Mouse (Mus musculus) forebrain, embryonic 16.5 days (tissue): ENCODE data around the gene Ulk4. TPM values are rescaled to one million over a fixed set of nuclear protein-coding genes. Genes with fewer than 3 reads are reported as not detected.
A peak's percentile ranks its signal among the peaks of the same experiment; 100 is the strongest.

Source experiments
- ATAC-seq: fragments of 200-750 bp; cut with Nextera tagmentation; 2 replicates; pipeline ENCODE4 v1.8.0; 2017; ENCODE audit warnings: mild to moderate bottlenecking, moderate library complexity
- H3K27ac ChIP-seq: fragments of 300-500 bp; sonication (generic); 2 replicates; pipeline ENCODE4 v1.5.1; 2014; ENCODE audit warnings: low read length, control low read depth
- H3K27me3 ChIP-seq: fragments of 300-500 bp; sonication (generic); replicated peaks from 2 replicates; pipeline ENCODE4 v1.6.1; 2014; ENCODE audit warnings: low read length; ENCODE audit not compliant: control insufficient read depth, insufficient read depth
- H3K36me3 ChIP-seq: fragments of 300-500 bp; sonication (generic); 2 replicates; pipeline ENCODE4 v1.6.1; 2014; ENCODE audit not compliant: control insufficient read depth, insufficient read depth
- H3K4me1 ChIP-seq: fragments of 300-500 bp; sonication (generic); replicated peaks from 2 replicates; pipeline ENCODE4 v1.6.1; 2014; ENCODE audit warnings: low read length; ENCODE audit not compliant: control insufficient read depth, insufficient read depth
- H3K4me2 ChIP-seq: fragments of 300-500 bp; sonication (generic); 2 replicates; pipeline ENCODE4 v1.6.1; 2014; ENCODE audit warnings: mild to moderate bottlenecking, low read length, control low read depth
- H3K4me3 ChIP-seq: fragments of 300-500 bp; sonication (generic); replicated peaks from 2 replicates; pipeline ENCODE4 v1.5.1; 2014; ENCODE audit warnings: mild to moderate bottlenecking, low read length, control low read depth
- H3K9ac ChIP-seq: fragments of 300-500 bp; sonication (generic); replicated peaks from 2 replicates; pipeline ENCODE4 v1.6.1; 2014; ENCODE audit warnings: low read depth, low read length, control low read depth
- H3K9me3 ChIP-seq: fragments of 300-500 bp; sonication (generic); 2 replicates; pipeline ENCODE4 v1.6.1; 2016; ENCODE audit warnings: low read length; ENCODE audit not compliant: control insufficient read depth
- WGBS: fragments of 180-500 bp; shearing (Covaris S2); extraction: QIAGEN DNeasy Blood & Tissue Kit; methylation state at CpG from one replicate; pipeline ENCODE4 v1.1.7; 2014; 5-methylcytosine and 5-hydroxymethylcytosine counted together
- polyA plus RNA-seq: library from polyadenylated mRNA; unstranded; fragments of >200 nt; fragmentation: Nextera tagmentation; extraction: Ambion mirVana; gene quantifications from 2 replicates; pipeline ENCODE4 v1.2.1, GENCODE M21; 2015

Ulk4 gene
- polyA plus RNA-seq, 1 experiment from 2014 or later, result 115 TPM

- Histone ChIP-seq H3K36me3 (peaks cover 68% of the 10 kb centered on the region), H3K27ac (no peak overlapping the region), H3K9me3 (no peaks in the 10 kb centered on the region), H3K27me3 (no peaks in the 10 kb centered on the region), H3K4me2 (no peak overlapping the region), H3K4me3 (no peak overlapping the region), H3K4me1 (peaks cover 2% of the 10 kb centered on the region; the same call in 1 of the 2 replicates), H3K9ac (no peak overlapping the region)
- peak; percentile 22; the same call in 1 of the 2 replicates for ATAC-seq
- 52% methylated on average over 6 of the region's 6 CpGs for WGBS
Observed at GRCm38 (mm10) chr9:120958560-120958959, 318.4 kb downstream of the Ulk4 start.

- Histone ChIP-seq H3K4me3 (no peak overlapping the region), H3K9me3 (no peaks in the 10 kb centered on the region), H3K4me2 (no peak overlapping the region), H3K4me1 (peaks cover 2% of the 10 kb centered on the region; the same call in 1 of the 2 replicates), H3K9ac (no peak overlapping the region), H3K36me3 (peaks cover 73% of the 10 kb centered on the region), H3K27ac (no peak overlapping the region), H3K27me3 (no peaks in the 10 kb centered on the region)
- WGBS, result 84% methylated on average over 5 of the region's 5 CpGs
- no peak for ATAC-seq
Observed at GRCm38 (mm10) chr9:120958051-120958450, 318.9 kb downstream of the Ulk4 start.

DNA sequence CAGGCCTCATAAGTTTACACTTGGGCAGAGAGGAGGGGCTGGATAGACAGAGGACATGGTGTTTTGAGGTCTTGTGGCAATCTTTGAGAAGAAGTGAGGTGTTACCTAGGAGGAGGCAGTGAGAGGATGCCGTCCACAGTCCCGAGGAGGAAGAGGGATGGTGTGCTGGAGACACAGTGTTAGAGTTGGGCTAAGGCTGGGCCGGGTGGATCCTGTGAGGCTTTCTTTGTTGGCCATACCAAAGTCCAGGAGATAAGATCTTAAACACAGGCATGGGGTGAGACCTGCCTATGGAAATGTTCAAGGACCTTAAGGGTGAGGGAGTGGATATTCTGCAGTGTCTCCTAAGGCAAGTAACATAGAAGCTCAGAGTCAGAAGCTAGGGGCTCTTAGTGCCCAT is 325.1 kb downstream of the Ulk4 start:
- H3K27ac ChIP-seq, result no peak overlapping the region
- ATAC-seq, result no peak
- H3K9me3 ChIP-seq, result no peaks in the 10 kb centered on the region
- WGBS, result 88% methylated on average over 3 of the region's 3 CpGs
- peaks cover 56% of the 10 kb centered on the region for H3K36me3 ChIP-seq
- no peak overlapping the region for H3K4me3 ChIP-seq
- H3K9ac ChIP-seq, result no peak overlapping the region
- H3K4me2 ChIP-seq, result no peak overlapping the region
- peaks cover 6% of the 10 kb centered on the region for H3K4me1 ChIP-seq
- H3K27me3 ChIP-seq, result no peaks in the 10 kb centered on the region

- ATAC-seq, result no peak
- H3K4me1 ChIP-seq, result peaks cover 13% of the 10 kb centered on the region
- WGBS, result 93% methylated on average over 12 of the region's 12 CpGs
Observed at GRCm38 (mm10) chr9:120950761-120951160, 326.2 kb downstream of the Ulk4 start.

DNA sequence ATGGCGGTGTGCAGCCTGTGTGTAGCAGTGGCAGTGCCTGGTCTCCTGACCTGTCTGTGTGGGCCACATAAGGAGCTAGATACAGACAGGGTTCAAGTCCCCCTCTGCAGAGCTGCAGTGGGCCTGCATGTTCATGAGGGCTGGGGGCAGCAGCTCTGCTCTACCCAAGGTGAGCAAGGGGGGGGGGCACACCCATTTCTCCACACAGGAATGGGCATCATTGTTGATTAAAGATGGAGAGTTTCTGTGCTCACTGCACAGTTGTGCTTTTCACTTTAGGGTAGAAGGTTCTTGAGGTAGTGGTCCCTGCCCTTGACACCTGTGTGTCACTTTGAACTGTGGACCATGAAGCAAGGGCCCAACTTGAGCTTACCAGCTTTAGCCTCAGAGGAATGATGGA is 328.2 kb downstream of the Ulk4 start:
- no peak for ATAC-seq
- no peak overlapping the region for H3K4me3 ChIP-seq
- peaks cover 30% of the 10 kb centered on the region for H3K36me3 ChIP-seq
- H3K4me1 ChIP-seq, result peaks cover 20% of the 10 kb centered on the region
- H3K9me3 ChIP-seq, result no peaks in the 10 kb centered on the region
- H3K27me3 ChIP-seq, result no peaks in the 10 kb centered on the region
- no peak overlapping the region for H3K9ac ChIP-seq
- no peak overlapping the region for H3K4me2 ChIP-seq
- 100% methylated on average over 1 of the region's 1 CpGs for WGBS
- no peak overlapping the region for H3K27ac ChIP-seq

More at GRCm38 (mm10) chr9:120950761-120951160, 326.2 kb downstream of the Ulk4 start:
- Histone ChIP-seq H3K27me3 (no peaks in the 10 kb centered on the region), H3K4me2 (no peak overlapping the region), H3K4me3 (no peak overlapping the region), H3K27ac (no peak overlapping the region), H3K9ac (no peak overlapping the region), H3K36me3 (peaks cover 49% of the 10 kb centered on the region), H3K9me3 (no peaks in the 10 kb centered on the region)

DNA sequence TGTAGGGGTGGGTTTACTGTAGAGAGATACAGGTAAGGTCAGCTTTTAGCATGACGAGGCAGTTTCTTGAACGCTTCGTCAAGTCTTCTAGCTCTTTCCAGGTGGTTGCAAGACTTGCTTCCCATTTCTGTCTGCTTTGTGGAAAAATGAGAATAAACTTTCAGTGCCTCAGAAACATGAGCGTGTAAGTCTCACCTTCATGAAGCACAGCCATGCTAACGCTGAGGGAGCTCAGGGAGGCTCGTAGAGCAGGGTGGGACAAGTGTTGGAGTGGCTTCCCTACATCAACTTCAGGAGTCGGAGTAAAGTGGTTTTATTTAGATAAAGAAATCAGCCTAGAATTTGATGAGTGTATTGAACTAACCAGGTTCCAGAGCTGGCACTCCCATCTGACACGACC is 330.9 kb downstream of the Ulk4 start:
- Histone ChIP-seq H3K36me3 (peaks cover 4% of the 10 kb centered on the region), H3K9ac (no peak overlapping the region), H3K4me3 (no peak overlapping the region), H3K27ac (no peak overlapping the region), H3K4me1 (peaks cover 35% of the 10 kb centered on the region), H3K4me2 (no peak overlapping the region), H3K9me3 (no peaks in the 10 kb centered on the region), H3K27me3 (no peaks in the 10 kb centered on the region)
- no peak for ATAC-seq
- 80% methylated on average over 8 of the region's 8 CpGs for WGBS

- H3K9ac ChIP-seq, result no peak overlapping the region
- H3K4me2 ChIP-seq, result no peak overlapping the region
- no peaks in the 10 kb centered on the region for H3K27me3 ChIP-seq
- H3K4me1 ChIP-seq, result peaks cover 39% of the 10 kb centered on the region
- H3K4me3 ChIP-seq, result no peak overlapping the region
- H3K36me3 ChIP-seq, result no peaks in the 10 kb centered on the region
- WGBS, result 78% methylated on average over 3 of the region's 3 CpGs
- no peak overlapping the region for H3K27ac ChIP-seq
- ATAC-seq, result no peak
- no peaks in the 10 kb centered on the region for H3K9me3 ChIP-seq
Observed at GRCm38 (mm10) chr9:120944211-120944610, 332.8 kb downstream of the Ulk4 start.

GRCm38 (mm10) chr9:120943757-120944156 is 333.2 kb downstream of the Ulk4 start:
- Histone ChIP-seq H3K27me3 (no peaks in the 10 kb centered on the region), H3K36me3 (no peaks in the 10 kb centered on the region), H3K4me2 (no peak overlapping the region), H3K4me1 (peaks cover 44% of the 10 kb centered on the region), H3K9me3 (no peaks in the 10 kb centered on the region), H3K4me3 (no peak overlapping the region), H3K27ac (no peak overlapping the region), H3K9ac (no peak overlapping the region)
- no peak for ATAC-seq
- 91% methylated on average over 1 of the region's 1 CpGs for WGBS

GRCm38 (mm10) chr9:120940858-120941257 is 336.1 kb downstream of the Ulk4 start:
- H3K4me1 ChIP-seq, result peaks cover 56% of the 10 kb centered on the region
- H3K9me3 ChIP-seq, result no peaks in the 10 kb centered on the region
- no peak for ATAC-seq
- H3K27ac ChIP-seq, result no peak overlapping the region
- H3K4me3 ChIP-seq, result no peak overlapping the region
- 91% methylated on average over 3 of the region's 3 CpGs for WGBS
- H3K9ac ChIP-seq, result no peak overlapping the region
- H3K4me2 ChIP-seq, result no peak overlapping the region
- H3K36me3 ChIP-seq, result no peaks in the 10 kb centered on the region
- no peaks in the 10 kb centered on the region for H3K27me3 ChIP-seq

GRCm38 (mm10) chr9:120936351-120936750 is 340.6 kb downstream of the Ulk4 start:
- Histone ChIP-seq H3K4me3 (peak overlapping the region; percentile 95), H3K4me2 (peak overlapping the region; percentile 99), H3K27ac (no peak overlapping the region), H3K9me3 (no peaks in the 10 kb centered on the region), H3K27me3 (no peaks in the 10 kb centered on the region), H3K4me1 (peaks cover 54% of the 10 kb centered on the region), H3K9ac (peak overlapping the region; percentile 26; the same call in 1 of the 2 replicates), H3K36me3 (no peaks in the 10 kb centered on the region)
- ATAC-seq, result no peak
- WGBS, result 10% methylated on average over 8 of the region's 8 CpGs
